Mouse (Mus musculus) Patski (cell line): ENCODE data around the gene Ppp1r14b. TPM values are rescaled to one million over a fixed set of nuclear protein-coding genes. Genes with fewer than 3 reads are reported as not detected.
A peak's percentile ranks its signal among the peaks of the same experiment; 100 is the strongest.
"Not testable (repeated sequence)": the region's sequence is repeated elsewhere in the genome, so short reads cannot be mapped to it uniquely, and the experiment has no call there.

ENCODE experiments used
- ATAC-seq: fragments of 100-300 bp; one replicate; pipeline ENCODE4 v1.8.0; 2021
- CTCF ChIA-PET: fragments of 350-600 bp; sonication (Branson Sonifier 250); formaldehyde crosslinking; loops from one replicate; lab custom pipeline; 2022; ENCODE audit warnings: inconsistent platforms; lab: Charles Lee
- POLR2A ChIA-PET: fragments of 350-600 bp; sonication (Branson Sonifier 250); formaldehyde crosslinking; loops from one replicate; lab custom pipeline; 2022; ENCODE audit warnings: antibody characterized with exemption, inconsistent platforms; lab: Charles Lee
- DNase-seq: peaks from one replicate; pipeline ENCODE4 v3.0.0-alpha.2; 2011; ENCODE audit warnings: low read depth, low spot score
- H3K27me3 ChIP-seq: fragments of 371-371 bp; one replicate; pipeline ENCODE4 v1.5.1; 2021
- CTCF ChIP-seq: fragments of 100-300 bp; IDR thresholded peaks from one replicate; pipeline ENCODE4 v1.5.1; 2021
- in situ Hi-C: fragments of 300-500 bp; cut with MboI; formaldehyde crosslinking; loops from 3 replicates; pipeline ENCODE4 v1.11.1; 2018; ENCODE audit warnings: low pct_unique_long_range_greater_than_20kb, mixed read lengths
- polyA plus RNA-seq: library from polyadenylated mRNA; unstranded; gene quantifications from one replicate; pipeline ENCODE4 v1.2.3, GENCODE M21; 2021

The Ppp1r14b gene
- polyA plus RNA-seq, 1 experiment from 2014 or later: 267 TPM

GRCm38 (mm10) chr19:6987904-6988285 is 13.1 kb downstream of the Ppp1r14b start:
- POLR2A ChIA-PET: interaction anchor here (1.9 to 2.9 kb wide), 2 partner anchors 8 to 13 kb away, joined by 12 to 13 read pairs; partner anchors contain the start of genes Nudt22, Plcb3, Ppp1r14b and Trpt1
- TF ChIP-seq CTCF: no peak
- CTCF ChIA-PET: interaction anchor here (0.9 to 1.0 kb wide), 2 partner anchors 8 to 18 kb away, joined by 3 to 4 read pairs; no protein-coding TSS in a partner anchor
- no peaks in the 10 kb centered on the region for H3K27me3 ChIP-seq
- DNase-seq (no peak), ATAC-seq (peak; percentile 5)
- in situ Hi-C loops: no loop called here

DNA sequence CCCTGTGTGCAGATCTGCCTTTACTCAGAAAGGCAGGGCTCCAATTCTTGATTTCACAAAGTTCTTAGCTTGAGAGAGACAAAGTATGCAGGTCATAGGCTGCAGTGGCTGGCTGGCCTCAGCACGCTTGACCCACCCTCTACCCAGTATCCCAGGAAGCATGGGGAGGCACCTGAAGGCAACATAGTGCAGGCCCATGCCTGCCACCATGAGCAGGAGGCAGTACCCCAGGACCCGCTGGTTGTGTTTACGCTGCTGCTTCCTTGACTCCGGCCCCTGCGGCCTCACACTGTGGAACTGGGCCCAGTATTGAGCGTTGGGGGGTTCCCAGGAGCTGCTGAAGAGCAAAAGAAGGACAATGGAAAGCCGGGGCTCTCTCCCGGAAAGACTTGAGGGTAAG is 14.5 kb downstream of the Ppp1r14b start:
- ChIA-PET CTCF (interaction anchor here (0.8 kb wide), 1 partner anchor 10 kb away, joined by 3 read pairs; no protein-coding TSS in a partner anchor), POLR2A (interaction anchor here (2.9 kb wide), 1 partner anchor 14 kb away, joined by 13 read pairs; the partner anchor contains the start of genes Plcb3 and Ppp1r14b)
- no peak for ATAC-seq
- no peak for TF ChIP-seq CTCF
- H3K27me3 ChIP-seq: no peaks in the 10 kb centered on the region
- DNase-seq: no peak
- in situ Hi-C loops: no loop called here

GRCm38 (mm10) chr19:6990712-6991111 is 15.9 kb downstream of the Ppp1r14b start:
- in situ Hi-C loops: no loop called here
- ATAC-seq (no peak), DNase-seq (no peak)
- CTCF ChIA-PET: interaction anchor here (0.8 to 2.9 kb wide), 2 partner anchors 10 to 12 kb away, joined by 3 to 9 read pairs; no protein-coding TSS in a partner anchor
- H3K27me3 ChIP-seq: no peaks in the 10 kb centered on the region
- POLR2A ChIA-PET: no interaction called here
- no peak for TF ChIP-seq CTCF

DNA sequence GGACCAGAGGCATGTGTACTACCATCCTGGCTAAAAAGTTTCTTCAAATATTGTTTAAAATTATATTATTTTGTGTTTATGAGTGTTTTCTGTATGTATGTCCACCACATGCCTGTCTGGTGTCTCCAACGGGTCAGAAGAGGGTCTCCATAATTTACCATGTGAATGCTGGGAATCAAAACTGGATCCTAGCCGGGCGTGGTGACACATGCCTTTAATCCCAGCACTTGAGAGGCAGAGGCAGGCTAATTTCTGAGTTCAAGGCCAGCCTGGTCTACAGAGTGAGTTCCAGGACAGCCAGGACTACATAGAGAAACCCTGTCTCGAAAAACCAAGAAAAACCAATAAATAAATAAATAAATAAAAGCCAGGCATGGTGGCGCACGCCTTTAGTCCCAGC is 16.4 kb downstream of the Ppp1r14b start:
- CTCF ChIA-PET: interaction anchor here (0.8 to 2.9 kb wide), 2 partner anchors 10 to 12 kb away, joined by 3 to 9 read pairs; no protein-coding TSS in a partner anchor
- H3K27me3 ChIP-seq, ATAC-seq, in situ Hi-C loops, DNase-seq: not testable (repeated sequence)
- POLR2A ChIA-PET: interaction anchor here (0.8 to 1.3 kb wide), 3 partner anchors 9 to 39 kb away, joined by 3 to 4 read pairs (median 3); no protein-coding TSS in a partner anchor

- ChIA-PET POLR2A (interaction anchor here (0.8 to 1.3 kb wide), 3 partner anchors 10 to 40 kb away, joined by 3 to 4 read pairs (median 3); no protein-coding TSS in a partner anchor), CTCF (interaction anchor here (2.9 kb wide), 1 partner anchor 13 kb away, joined by 9 read pairs; no protein-coding TSS in a partner anchor)
- in situ Hi-C loops: no loop called here
- DNase-seq (no peak), ATAC-seq (peak; percentile 70)
- no peaks in the 10 kb centered on the region for H3K27me3 ChIP-seq
- TF ChIP-seq CTCF: no peak
Measured at GRCm38 (mm10) chr19:6992011-6992858, 17.5 kb downstream of the Ppp1r14b start, which contains the start of gene Dnajc4. Gene Dnajc4 (minus strand): TSS chr19:6992572.

GRCm38 (mm10) chr19:6993011-6993770 is 18.4 kb downstream of the Ppp1r14b start:
- in situ Hi-C loops: no loop called here
- CTCF ChIA-PET: interaction anchor here (2.9 kb wide), 1 partner anchor 14 kb away, joined by 9 read pairs; no protein-coding TSS in a partner anchor
- H3K27me3 ChIP-seq: no peaks in the 10 kb centered on the region
- no peak for DNase-seq
- TF ChIP-seq CTCF: no peak
- no peak for ATAC-seq
- POLR2A ChIA-PET: no interaction called here

DNA sequence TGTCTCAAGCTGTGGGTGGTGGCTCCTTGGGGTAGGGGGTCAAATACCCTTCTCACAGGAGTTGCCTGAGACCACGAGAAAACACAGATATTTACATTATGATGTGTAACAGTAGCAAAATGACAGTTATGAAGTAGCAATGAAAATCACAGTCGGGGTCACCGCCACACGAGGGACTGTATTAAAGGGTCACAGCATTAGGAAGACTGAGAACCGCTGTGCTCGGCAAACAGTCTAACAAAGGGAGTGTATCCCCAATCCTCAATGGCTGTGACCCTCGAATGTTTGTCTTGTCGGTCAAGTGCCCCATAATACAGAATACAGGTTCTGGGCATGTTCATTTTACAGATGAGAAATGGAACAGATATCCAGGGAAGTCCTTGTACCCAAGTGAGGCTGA is 19.2 kb downstream of the Ppp1r14b start:
- DNase-seq (no peak), ATAC-seq (no peak)
- TF ChIP-seq CTCF: no peak
- ChIA-PET CTCF (no interaction called here), POLR2A (no interaction called here)
- no peaks in the 10 kb centered on the region for H3K27me3 ChIP-seq
- in situ Hi-C loops: no loop called here

- no peaks in the 10 kb centered on the region for H3K27me3 ChIP-seq
- in situ Hi-C loops: no loop called here
- ATAC-seq: no peak
- POLR2A ChIA-PET: interaction anchor here (1.1 to 2.4 kb wide), 5 partner anchors 7 to 53 kb away, joined by 3 to 12 read pairs (median 6); partner anchors contain the start of genes Bad, Stip1 and Vegfb
- DNase-seq: no peak
- no peak for TF ChIP-seq CTCF
- CTCF ChIA-PET: no interaction called here
Measured at GRCm38 (mm10) chr19:6994489-6994888, 19.7 kb downstream of the Ppp1r14b start.

DNA sequence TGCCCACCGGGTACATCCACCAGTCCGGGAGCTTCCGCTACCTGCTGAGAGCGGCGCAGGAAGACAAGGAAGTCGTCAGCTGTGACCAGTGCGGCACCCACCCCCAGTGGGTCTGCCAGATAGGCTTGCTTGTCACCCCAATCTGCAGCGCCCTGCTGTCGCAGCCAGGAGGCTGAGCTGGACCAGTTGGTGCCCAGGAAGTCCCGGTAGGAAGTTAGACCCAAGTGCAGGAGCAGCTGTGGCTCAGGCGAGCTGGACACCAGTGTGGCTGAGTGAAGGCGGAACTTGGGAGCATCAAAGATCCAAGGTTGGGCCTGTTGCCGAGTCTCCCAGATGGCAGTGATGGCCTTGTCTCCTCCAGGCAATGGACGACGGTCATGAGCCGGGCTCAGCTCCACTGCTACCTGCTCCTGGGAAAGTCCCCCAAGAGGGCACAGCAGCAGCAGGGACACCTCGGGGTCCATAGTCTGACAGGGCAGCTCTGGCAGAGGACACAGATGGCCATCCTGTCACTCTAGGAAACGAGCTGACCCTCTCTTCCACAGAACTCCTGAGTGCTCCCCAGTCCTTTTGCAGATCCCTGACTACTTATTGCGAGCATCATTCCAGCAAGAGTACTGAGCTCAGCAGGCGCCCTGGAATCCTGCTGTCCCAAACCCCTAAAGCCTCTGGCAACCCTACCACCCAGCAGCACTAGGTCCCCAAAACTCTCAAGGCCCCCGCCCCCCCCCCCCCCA is 20.7 kb downstream of the Ppp1r14b start:
- DNase-seq: no peak
- TF ChIP-seq CTCF: no peak
- ChIA-PET POLR2A (interaction anchor here (0.6 to 2.7 kb wide), 9 partner anchors 8 to 54 kb away, joined by 3 to 12 read pairs (median 6); partner anchors contain the start of genes Bad, Plcb3, Stip1 and Vegfb), CTCF (interaction anchor here (0.8 to 3.0 kb wide), 3 partner anchors 16 to 25 kb away, joined by 3 to 15 read pairs (median 4); partner anchors contain the start of gene Fkbp2)
- no peak for ATAC-seq
- H3K27me3 ChIP-seq: no peaks in the 10 kb centered on the region
- in situ Hi-C loops: no loop called here
